Mouse (Mus musculus) heart, adult 2 months (tissue): Measurements from ENCODE around the gene Gm20388.

Experiments used
- CTCF ChIP-seq: fragments of 200-600 bp; IDR thresholded peaks from 2 replicates; pipeline ENCODE4 v1.8.1; 2022; ENCODE audit warnings: antibody characterized with exemption, mild to moderate bottlenecking, moderate library complexity
- EP300 ChIP-seq: fragments of 200-500 bp; IDR thresholded peaks from 2 replicates; pipeline ENCODE4 v1.6.1; 2011; ENCODE audit warnings: low read depth, low read length, control low read depth; ENCODE audit not compliant: insufficient read depth
- POLR2A ChIP-seq: fragments of 200-500 bp; IDR thresholded peaks from 2 replicates; pipeline ENCODE4 v1.6.1; 2011; ENCODE audit warnings: mild to moderate bottlenecking, low read depth, low read length, control low read depth; ENCODE audit not compliant: insufficient read depth

- no peak for TF ChIP-seq POLR2A
- TF ChIP-seq CTCF = no peak
- no peak for TF ChIP-seq EP300
Measured at GRCm38 (mm10) chr8:120819906-120820305, 909.3 kb downstream of the Gm20388 start.
